Mouse (Mus musculus) limb, embryonic 15.5 days (tissue): ENCODE measurements around the gene Btn1a1. TPM values are rescaled to one million over a fixed set of nuclear protein-coding genes. Genes with fewer than 3 reads are reported as not detected.

Experiments used
- ATAC-seq: fragments of 200-750 bp; cut with Nextera tagmentation; 2 replicates; pipeline ENCODE4 v1.8.0; 2017; ENCODE audit warnings: low read depth, moderate TSS enrichment; ENCODE audit not compliant: insufficient number of reproducible peaks, low FRiP score, low TSS enrichment
- H3K27ac ChIP-seq: fragments of 300-500 bp; sonication (generic); 2 replicates; pipeline ENCODE4 v1.5.1; 2015; ENCODE audit warnings: moderate library complexity, mild to moderate bottlenecking, inconsistent platforms
- H3K27me3 ChIP-seq: fragments of 300-500 bp; sonication (generic); 2 replicates; pipeline ENCODE4 v1.6.1; 2015; ENCODE audit warnings: inconsistent platforms
- H3K36me3 ChIP-seq: fragments of 300-500 bp; sonication (generic); 2 replicates; pipeline ENCODE4 v1.6.1; 2015; ENCODE audit warnings: inconsistent platforms
- H3K4me1 ChIP-seq: fragments of 300-500 bp; sonication (generic); 2 replicates; pipeline ENCODE4 v1.6.1; 2015; ENCODE audit warnings: inconsistent platforms
- H3K4me2 ChIP-seq: fragments of 300-500 bp; sonication (generic); 2 replicates; pipeline ENCODE4 v1.6.1; 2015; ENCODE audit warnings: mild to moderate bottlenecking, inconsistent platforms
- H3K4me3 ChIP-seq: fragments of 300-500 bp; sonication (generic); 2 replicates; pipeline ENCODE4 v1.5.1; 2015; ENCODE audit warnings: mild to moderate bottlenecking, inconsistent platforms
- H3K9ac ChIP-seq: fragments of 300-500 bp; sonication (generic); 2 replicates; pipeline ENCODE4 v1.6.1; 2015; ENCODE audit warnings: inconsistent platforms
- H3K9me3 ChIP-seq: fragments of 300-500 bp; sonication (generic); 2 replicates; pipeline ENCODE4 v1.6.1; 2016; ENCODE audit warnings: inconsistent platforms
- WGBS: fragments of 180-500 bp; shearing (Covaris S2); methylation state at CpG from one replicate; pipeline ENCODE4 v1.1.7; 2015; 5-methylcytosine and 5-hydroxymethylcytosine counted together
- polyA plus RNA-seq: library from polyadenylated mRNA; unstranded; fragments of >200 nt; fragmentation: Nextera tagmentation; extraction: Ambion mirVana; gene quantifications from 2 replicates; pipeline ENCODE4 v1.2.1, GENCODE M21; 2015

The Btn1a1 gene
- polyA plus RNA-seq = 0.18 and 0.22 TPM in 2 replicates

- no peak for ATAC-seq
- Histone ChIP-seq H3K9ac (peak within 1 kb of the TSS; percentile 31), H3K9me3 (no peaks in the 10 kb centered on the region), H3K4me2 (peak within 1 kb of the TSS; percentile 83), H3K27ac (no peak within 1 kb of the TSS), H3K4me1 (peaks cover 17% of the 10 kb centered on the region), H3K27me3 (peaks cover 3% of the 10 kb centered on the region; the same call in 1 of the 2 replicates), H3K4me3 (peak within 1 kb of the TSS; percentile 53), H3K36me3 (no peaks in the 10 kb centered on the region)
- 3% methylated on average over 7 of the region's 7 CpGs for WGBS
Measured at GRCm38 (mm10) chr13:23465600-23466109, at the start of gene Btn1a1. TSS of gene Btn1a1 (minus strand) at chr13:23465901.

- 79% methylated on average over 5 of the region's 5 CpGs for WGBS
- peaks cover 2% of the 10 kb centered on the region; the same call in 1 of the 2 replicates for H3K4me1 ChIP-seq
- H3K9ac ChIP-seq = no peak overlapping the region
- H3K27me3 ChIP-seq = no peaks in the 10 kb centered on the region
- H3K27ac ChIP-seq = no peak overlapping the region
- ATAC-seq = no peak
- H3K36me3 ChIP-seq = no peaks in the 10 kb centered on the region
- H3K4me2 ChIP-seq = no peak overlapping the region
- H3K9me3 ChIP-seq = no peaks in the 10 kb centered on the region
- no peak overlapping the region for H3K4me3 ChIP-seq
Measured at GRCm38 (mm10) chr13:23515281-23515680, 49.6 kb upstream of the Btn1a1 start.

GRCm38 (mm10) chr13:23513517-23513916 lies 47.8 kb upstream of the Btn1a1 start:
- Histone ChIP-seq H3K4me3 (no peak overlapping the region), H3K36me3 (no peaks in the 10 kb centered on the region), H3K4me1 (peaks cover 2% of the 10 kb centered on the region; the same call in 1 of the 2 replicates), H3K4me2 (no peak overlapping the region), H3K9me3 (no peaks in the 10 kb centered on the region), H3K27me3 (no peaks in the 10 kb centered on the region), H3K9ac (no peak overlapping the region), H3K27ac (no peak overlapping the region)
- 83% methylated on average over 1 of the region's 1 CpGs for WGBS
- no peak for ATAC-seq

GRCm38 (mm10) chr13:23510127-23510526 lies 44.4 kb upstream of the Btn1a1 start:
- 21% methylated on average over 1 of the region's 1 CpGs for WGBS
- peaks cover 9% of the 10 kb centered on the region for H3K4me1 ChIP-seq
- H3K36me3 ChIP-seq = no peaks in the 10 kb centered on the region
- H3K27ac ChIP-seq = no peak overlapping the region
- no peak overlapping the region for H3K4me2 ChIP-seq
- no peaks in the 10 kb centered on the region for H3K9me3 ChIP-seq
- no peaks in the 10 kb centered on the region for H3K27me3 ChIP-seq
- ATAC-seq = no peak
- no peak overlapping the region for H3K9ac ChIP-seq
- no peak overlapping the region for H3K4me3 ChIP-seq

GRCm38 (mm10) chr13:23506819-23507515 lies 41.3 kb upstream of the Btn1a1 start:
- 39% methylated on average over 14 of the region's 14 CpGs for WGBS
- peaks cover 11% of the 10 kb centered on the region for H3K4me1 ChIP-seq
- no peaks in the 10 kb centered on the region for H3K36me3 ChIP-seq
- H3K4me2 ChIP-seq = peak overlapping the region; percentile 36
- ATAC-seq = no peak
- no peak overlapping the region for H3K9ac ChIP-seq
- no peaks in the 10 kb centered on the region for H3K27me3 ChIP-seq
- H3K27ac ChIP-seq = no peak overlapping the region
- H3K9me3 ChIP-seq = no peaks in the 10 kb centered on the region
- H3K4me3 ChIP-seq = peak overlapping the region; percentile 23; the same call in 1 of the 2 replicates

- Histone ChIP-seq H3K27ac (no peak overlapping the region), H3K9ac (no peak overlapping the region), H3K9me3 (no peaks in the 10 kb centered on the region), H3K36me3 (no peaks in the 10 kb centered on the region), H3K4me3 (peak overlapping the region; percentile 23), H3K4me1 (peaks cover 11% of the 10 kb centered on the region), H3K4me2 (peak overlapping the region; percentile 36), H3K27me3 (no peaks in the 10 kb centered on the region)
- WGBS = 14% methylated on average over 13 of the region's 13 CpGs
- no peak for ATAC-seq
Measured at GRCm38 (mm10) chr13:23506351-23506750, 40.6 kb upstream of the Btn1a1 start.

- 15% methylated on average over 14 of the region's 14 CpGs for WGBS
- H3K9me3 ChIP-seq = no peaks in the 10 kb centered on the region
- peaks cover 11% of the 10 kb centered on the region for H3K4me1 ChIP-seq
- no peaks in the 10 kb centered on the region for H3K27me3 ChIP-seq
- no peak overlapping the region for H3K27ac ChIP-seq
- H3K4me2 ChIP-seq = peak overlapping the region; percentile 36
- H3K9ac ChIP-seq = no peak overlapping the region
- no peaks in the 10 kb centered on the region for H3K36me3 ChIP-seq
- no peak for ATAC-seq
- H3K4me3 ChIP-seq = peak overlapping the region; percentile 23
Measured at GRCm38 (mm10) chr13:23505662-23506345, 40.1 kb upstream of the Btn1a1 start.

- Histone ChIP-seq H3K9ac (no peak overlapping the region), H3K9me3 (no peaks in the 10 kb centered on the region), H3K4me1 (peaks cover 12% of the 10 kb centered on the region), H3K27ac (no peak overlapping the region), H3K36me3 (no peaks in the 10 kb centered on the region), H3K4me3 (no peak overlapping the region), H3K27me3 (no peaks in the 10 kb centered on the region), H3K4me2 (no peak overlapping the region)
- ATAC-seq = no peak
- 3% methylated on average over 9 of the region's 9 CpGs for WGBS
Measured at GRCm38 (mm10) chr13:23503797-23504196, 38.1 kb upstream of the Btn1a1 start.

GRCm38 (mm10) chr13:23502916-23503315 lies 37.2 kb upstream of the Btn1a1 start:
- H3K27ac ChIP-seq = no peak overlapping the region
- ATAC-seq = no peak
- no peak overlapping the region for H3K9ac ChIP-seq
- H3K27me3 ChIP-seq = no peaks in the 10 kb centered on the region
- WGBS = 42% methylated on average over 4 of the region's 4 CpGs
- H3K4me2 ChIP-seq = no peak overlapping the region
- no peak overlapping the region for H3K4me3 ChIP-seq
- no peaks in the 10 kb centered on the region for H3K36me3 ChIP-seq
- H3K9me3 ChIP-seq = no peaks in the 10 kb centered on the region
- peaks cover 16% of the 10 kb centered on the region for H3K4me1 ChIP-seq

- no peaks in the 10 kb centered on the region for H3K36me3 ChIP-seq
- no peak overlapping the region for H3K27ac ChIP-seq
- 37% methylated on average over 9 of the region's 9 CpGs for WGBS
- peaks cover 16% of the 10 kb centered on the region for H3K4me1 ChIP-seq
- no peak overlapping the region for H3K4me3 ChIP-seq
- no peaks in the 10 kb centered on the region for H3K9me3 ChIP-seq
- no peak for ATAC-seq
- no peak overlapping the region; the same call in 1 of the 2 replicates for H3K4me2 ChIP-seq
- H3K9ac ChIP-seq = no peak overlapping the region
- no peaks in the 10 kb centered on the region for H3K27me3 ChIP-seq
Measured at GRCm38 (mm10) chr13:23502031-23502567, 36.4 kb upstream of the Btn1a1 start.

- no peak for ATAC-seq
- H3K9ac ChIP-seq = no peak overlapping the region
- H3K27me3 ChIP-seq = no peaks in the 10 kb centered on the region
- no peak overlapping the region for H3K27ac ChIP-seq
- H3K9me3 ChIP-seq = no peaks in the 10 kb centered on the region
- no peak overlapping the region; the same call in 1 of the 2 replicates for H3K4me2 ChIP-seq
- H3K36me3 ChIP-seq = no peaks in the 10 kb centered on the region
- WGBS = 20% methylated on average over 5 of the region's 5 CpGs
- 0 out of 2 replicates have a peak overlapping the region, but pooled peaks have one; percentile 13 for H3K4me3 ChIP-seq
- peaks cover 16% of the 10 kb centered on the region for H3K4me1 ChIP-seq
Measured at GRCm38 (mm10) chr13:23501511-23501910, 35.8 kb upstream of the Btn1a1 start.
